Mouse (Mus musculus) limb, embryonic 13.5 days (tissue): Measurements from ENCODE around the gene Traf6. TPM values are rescaled to one million over a fixed set of nuclear protein-coding genes. Genes with fewer than 3 reads are reported as not detected.

Experiments
- ATAC-seq: fragments of 200-750 bp; cut with Nextera tagmentation; 2 replicates; pipeline ENCODE4 v1.8.0; 2017; ENCODE audit warnings: low read depth, moderate number of reproducible peaks, moderate TSS enrichment; ENCODE audit not compliant: low FRiP score
- H3K27ac ChIP-seq: fragments of 300-500 bp; sonication (generic); 2 replicates; pipeline ENCODE4 v1.5.1; 2015; ENCODE audit warnings: inconsistent platforms, mild to moderate bottlenecking, moderate library complexity
- H3K27me3 ChIP-seq: fragments of 300-500 bp; sonication (generic); 2 replicates; pipeline ENCODE4 v1.6.1; 2015; ENCODE audit warnings: mild to moderate bottlenecking, inconsistent platforms
- H3K36me3 ChIP-seq: fragments of 300-500 bp; sonication (generic); 2 replicates; pipeline ENCODE4 v1.6.1; 2015; ENCODE audit warnings: inconsistent platforms, mild to moderate bottlenecking, moderate library complexity
- H3K4me1 ChIP-seq: fragments of 300-500 bp; sonication (generic); 2 replicates; pipeline ENCODE4 v1.6.1; 2015; ENCODE audit warnings: inconsistent platforms
- H3K4me2 ChIP-seq: fragments of 300-500 bp; sonication (generic); replicated peaks from 2 replicates; pipeline ENCODE4 v1.6.1; 2015; ENCODE audit warnings: inconsistent platforms, mild to moderate bottlenecking, moderate library complexity
- H3K4me3 ChIP-seq: fragments of 300-500 bp; sonication (generic); 2 replicates; pipeline ENCODE4 v1.5.1; 2015; ENCODE audit warnings: moderate library complexity, mild to moderate bottlenecking, inconsistent platforms
- H3K9ac ChIP-seq: fragments of 300-500 bp; sonication (generic); 2 replicates; pipeline ENCODE4 v1.6.1; 2015; ENCODE audit warnings: mild to moderate bottlenecking, inconsistent platforms
- H3K9me3 ChIP-seq: fragments of 300-500 bp; sonication (generic); 2 replicates; pipeline ENCODE4 v1.6.1; 2016; ENCODE audit warnings: inconsistent platforms
- WGBS: fragments of 180-500 bp; shearing (Covaris S2); methylation state at CpG from one replicate; pipeline ENCODE4 v1.1.7; 2015; 5-methylcytosine and 5-hydroxymethylcytosine counted together
- polyA plus RNA-seq: library from polyadenylated mRNA; unstranded; fragments of >200 nt; fragmentation: Nextera tagmentation; extraction: Ambion mirVana; gene quantifications from 2 replicates; pipeline ENCODE4 v1.2.1, GENCODE M21; 2015

Traf6 gene
- 8.0 and 9.3 TPM in 2 replicates for polyA plus RNA-seq

DNA sequence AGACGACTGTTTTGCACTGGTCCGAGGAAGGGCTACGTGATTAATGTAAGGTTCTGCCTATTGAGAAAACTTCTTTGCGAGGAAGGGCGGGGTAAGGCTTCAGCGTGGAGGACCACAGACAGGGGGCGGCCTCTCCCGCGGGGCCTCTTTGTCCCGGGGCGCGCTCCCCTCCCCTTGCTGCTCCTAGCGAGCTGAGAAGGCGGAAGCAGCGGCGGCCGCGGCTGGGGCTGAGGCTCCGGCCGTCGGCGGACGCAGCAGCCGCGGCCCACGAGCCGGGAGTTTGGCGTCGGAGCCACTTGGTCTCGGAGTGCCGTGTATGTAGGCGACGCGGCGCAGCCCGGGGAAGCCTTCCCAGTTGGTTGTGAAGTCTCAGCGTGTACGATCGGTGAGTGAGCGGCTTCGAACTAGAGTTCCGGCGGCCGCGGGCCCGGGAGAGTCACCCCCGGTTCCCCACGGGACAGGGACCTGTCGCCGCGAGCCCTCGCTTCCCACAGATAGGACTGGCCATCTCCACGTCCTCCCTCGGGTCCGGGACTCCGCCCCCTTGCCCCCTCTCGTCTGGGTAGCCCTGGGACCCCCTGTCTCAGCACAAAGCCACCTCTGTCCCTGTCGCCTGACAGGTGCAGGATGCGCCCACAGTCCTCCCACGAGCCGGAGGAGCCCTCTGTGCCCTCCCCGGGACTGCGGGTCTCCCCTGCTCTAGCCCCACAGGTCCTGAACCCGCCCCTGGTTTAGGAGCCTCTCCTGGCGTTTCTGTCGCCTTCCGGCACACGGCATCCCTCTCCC, at the start of gene Traf6:
Traf6 (plus strand) TSS at position 194 of the 786 bp plus-strand sequence.
- H3K27me3 ChIP-seq, result peaks cover 7% of the 10 kb centered on the region
- no peaks in the 10 kb centered on the region; the same call in 1 of the 2 replicates for H3K36me3 ChIP-seq
- peak; percentile 91 for ATAC-seq
- no peaks in the 10 kb centered on the region for H3K9me3 ChIP-seq
- WGBS, result under 1% methylated on average over 68 of the region's 68 CpGs
- H3K27ac ChIP-seq, result no peak within 1 kb of the TSS
- peak within 1 kb of the TSS; percentile 87 for H3K4me2 ChIP-seq
- peak within 1 kb of the TSS; percentile 94 for H3K9ac ChIP-seq
- H3K4me1 ChIP-seq, result peaks cover 11% of the 10 kb centered on the region
- peak within 1 kb of the TSS; percentile 99 for H3K4me3 ChIP-seq

- no peaks in the 10 kb centered on the region for H3K9me3 ChIP-seq
- ATAC-seq, result no peak
- H3K27ac ChIP-seq, result no peak overlapping the region
Observed at GRCm38 (mm10) chr2:101638979-101639839, 39.0 kb upstream of the Traf6 start.

DNA sequence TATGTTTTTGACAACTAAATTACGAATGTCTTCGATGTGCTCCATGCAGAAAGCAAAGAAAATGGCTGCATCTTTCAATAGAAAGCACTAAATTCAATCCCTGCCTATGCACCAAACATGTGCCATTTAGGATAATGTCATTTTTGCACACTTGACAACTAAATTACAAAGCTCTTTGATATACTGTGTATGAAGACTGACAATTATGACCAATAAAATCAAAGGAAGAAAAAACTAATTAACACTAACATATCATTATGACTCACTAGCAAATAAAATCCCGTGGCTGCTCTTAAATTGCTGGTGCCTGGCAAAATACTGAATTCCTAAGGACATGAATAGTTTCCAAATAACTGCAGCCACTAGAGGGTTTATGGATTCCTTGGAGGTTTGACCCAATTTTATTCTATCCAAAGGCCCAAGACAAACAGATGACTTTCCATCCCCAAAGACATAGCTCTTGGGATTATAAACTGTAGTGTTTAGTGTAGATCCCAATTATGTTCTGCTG, 38.3 kb upstream of the Traf6 start:
- no peaks in the 10 kb centered on the region for H3K9me3 ChIP-seq
- H3K4me2 ChIP-seq, result no peak overlapping the region
- no peak overlapping the region for H3K4me3 ChIP-seq
- no peaks in the 10 kb centered on the region for H3K36me3 ChIP-seq
- ATAC-seq, result no peak
- no peak overlapping the region for H3K27ac ChIP-seq
- H3K9ac ChIP-seq, result no peak overlapping the region
- 55% methylated on average over 3 of the region's 3 CpGs for WGBS
- no peaks in the 10 kb centered on the region for H3K27me3 ChIP-seq
- H3K4me1 ChIP-seq, result peaks cover 15% of the 10 kb centered on the region

More at GRCm38 (mm10) chr2:101638979-101639839, 39.0 kb upstream of the Traf6 start:
- WGBS, result 32% methylated on average over 7 of the region's 7 CpGs
- Histone ChIP-seq H3K4me1 (peaks cover 15% of the 10 kb centered on the region), H3K4me2 (no peak overlapping the region), H3K9ac (no peak overlapping the region), H3K27me3 (no peaks in the 10 kb centered on the region), H3K36me3 (no peaks in the 10 kb centered on the region), H3K4me3 (no peak overlapping the region)

DNA sequence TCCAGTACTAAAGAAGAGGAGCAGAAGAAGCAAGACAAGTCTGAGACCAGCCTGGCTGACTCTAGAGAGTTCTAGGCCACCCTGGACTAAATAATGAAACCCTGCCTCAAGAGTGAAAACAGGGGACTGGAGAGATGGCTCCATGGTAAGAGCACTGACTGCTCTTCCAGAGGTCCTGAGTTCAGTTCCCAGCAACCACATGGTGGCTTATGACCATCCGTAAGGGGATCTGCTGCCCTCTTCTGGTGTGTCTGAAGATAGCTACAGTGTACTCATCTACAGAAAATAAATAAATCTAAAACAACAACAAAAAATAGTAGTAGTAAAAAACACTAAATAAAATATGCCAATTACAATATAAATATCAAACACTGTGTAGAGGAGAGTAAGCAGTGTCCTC, 32.4 kb upstream of the Traf6 start:
- H3K36me3 ChIP-seq, result no peaks in the 10 kb centered on the region
- peaks cover 15% of the 10 kb centered on the region for H3K4me1 ChIP-seq
- H3K9me3 ChIP-seq, result no peaks in the 10 kb centered on the region
- no peaks in the 10 kb centered on the region for H3K27me3 ChIP-seq
- no peak for ATAC-seq
- H3K27ac ChIP-seq, result no peak overlapping the region
- H3K4me3 ChIP-seq, result no peak overlapping the region
- no peak overlapping the region for H3K4me2 ChIP-seq
- WGBS, result 88% methylated on average over 1 of the region's 1 CpGs
- H3K9ac ChIP-seq, result no peak overlapping the region

DNA sequence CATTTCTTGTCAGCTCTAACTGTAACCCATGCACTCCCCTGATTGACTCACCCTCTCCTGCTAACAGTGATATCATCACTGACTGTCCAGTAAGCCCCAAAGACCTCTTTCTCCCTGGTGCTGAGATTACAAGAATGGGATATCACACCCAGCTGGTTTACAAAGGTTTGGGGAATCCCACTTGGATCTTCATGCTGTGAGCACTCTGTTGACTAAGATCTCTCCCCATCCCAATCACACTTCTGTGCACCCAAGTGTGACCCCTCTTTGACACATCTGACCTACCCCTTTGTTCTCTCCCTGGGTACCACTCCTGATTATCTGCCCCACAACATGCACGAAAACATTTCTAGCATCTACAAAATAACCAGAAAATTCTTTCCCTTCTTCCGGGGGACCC, 29.9 kb upstream of the Traf6 start:
- H3K36me3 ChIP-seq, result no peaks in the 10 kb centered on the region
- ATAC-seq, result no peak
- no peaks in the 10 kb centered on the region for H3K9me3 ChIP-seq
- H3K4me3 ChIP-seq, result no peak overlapping the region
- WGBS, result 64% methylated on average over 2 of the region's 2 CpGs
- 0 out of 2 replicates have a peak overlapping the region, but pooled peaks have one; percentile 10 for H3K27ac ChIP-seq
- no peaks in the 10 kb centered on the region for H3K27me3 ChIP-seq
- no peak overlapping the region for H3K9ac ChIP-seq
- H3K4me2 ChIP-seq, result peak overlapping the region; percentile 34; the same call in 1 of the 2 replicates
- peaks cover 25% of the 10 kb centered on the region for H3K4me1 ChIP-seq

GRCm38 (mm10) chr2:101649114-101649671, 29.0 kb upstream of the Traf6 start, which contains the start of the genes Rag1 and B230118H07Rik:
Gene Rag1 (minus strand): TSS chr2:101649501.
Gene B230118H07Rik (minus strand): TSS chr2:101649532.
- Histone ChIP-seq H3K4me3 (no peak within 1 kb of the TSS), H3K27ac (peak within 1 kb of the TSS; percentile 48; the same call in 1 of the 2 replicates), H3K9me3 (no peaks in the 10 kb centered on the region), H3K27me3 (no peaks in the 10 kb centered on the region), H3K36me3 (no peaks in the 10 kb centered on the region), H3K4me1 (peaks cover 25% of the 10 kb centered on the region), H3K4me2 (peak within 1 kb of the TSS; percentile 34), H3K9ac (no peak within 1 kb of the TSS)
- ATAC-seq, result peak; percentile 46; the same call in 1 of the 2 replicates
- 14% methylated on average over 8 of the region's 8 CpGs for WGBS

- Histone ChIP-seq H3K4me2 (no peak overlapping the region), H3K27me3 (0 out of 2 replicates have a peak, but pooled peaks cover 3% of the 10 kb centered on the region), H3K9ac (no peak overlapping the region), H3K9me3 (no peaks in the 10 kb centered on the region), H3K4me1 (peaks cover 25% of the 10 kb centered on the region), H3K27ac (no peak overlapping the region), H3K4me3 (no peak overlapping the region), H3K36me3 (no peaks in the 10 kb centered on the region)
- ATAC-seq, result no peak
- 67% methylated on average over 1 of the region's 1 CpGs for WGBS
Observed at GRCm38 (mm10) chr2:101650446-101650845, 27.8 kb upstream of the Traf6 start.

DNA sequence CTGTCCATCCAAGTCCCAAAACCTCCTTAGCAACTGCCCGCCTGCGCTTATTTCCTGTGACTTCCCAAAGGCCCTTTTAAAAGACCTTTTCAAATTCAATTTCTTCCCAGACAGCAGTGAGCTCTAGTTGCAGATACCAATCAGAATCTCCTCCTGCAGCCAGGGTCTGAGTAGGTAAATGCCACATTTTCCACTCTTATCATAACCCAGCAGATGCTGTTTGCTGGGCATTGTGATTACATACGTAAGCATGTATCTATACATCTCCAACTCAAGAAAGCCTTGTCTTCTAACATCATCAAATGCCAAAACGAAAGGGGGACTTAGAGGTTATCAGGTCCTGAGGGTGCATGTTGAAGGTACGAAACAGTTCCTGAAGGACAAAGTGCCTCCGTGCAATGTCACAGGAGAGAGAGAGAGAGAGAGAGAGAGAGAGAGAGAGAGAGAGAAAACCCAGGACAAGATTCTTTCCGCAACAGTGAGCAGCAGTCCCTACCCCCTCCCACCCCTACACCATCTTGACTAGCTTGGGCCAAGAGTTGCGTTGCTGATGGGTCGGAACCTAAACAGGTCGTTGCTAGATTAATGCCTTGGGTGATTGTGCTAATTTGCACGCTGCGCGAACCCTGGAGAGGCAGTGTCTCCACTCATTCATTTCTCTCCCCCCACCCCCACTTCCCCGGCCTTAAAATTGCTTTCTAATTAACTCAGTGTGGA, 25.9 kb upstream of the Traf6 start:
- WGBS, result 38% methylated on average over 14 of the region's 14 CpGs
- Histone ChIP-seq H3K27me3 (0 out of 2 replicates have a peak, but pooled peaks cover 3% of the 10 kb centered on the region), H3K4me2 (peak overlapping the region; percentile 63), H3K4me3 (peak overlapping the region; percentile 30), H3K9me3 (no peaks in the 10 kb centered on the region), H3K4me1 (peaks cover 25% of the 10 kb centered on the region), H3K27ac (no peak overlapping the region), H3K9ac (no peak overlapping the region; the same call in 1 of the 2 replicates), H3K36me3 (no peaks in the 10 kb centered on the region)
- peak; percentile 57; the same call in 1 of the 2 replicates for ATAC-seq

DNA sequence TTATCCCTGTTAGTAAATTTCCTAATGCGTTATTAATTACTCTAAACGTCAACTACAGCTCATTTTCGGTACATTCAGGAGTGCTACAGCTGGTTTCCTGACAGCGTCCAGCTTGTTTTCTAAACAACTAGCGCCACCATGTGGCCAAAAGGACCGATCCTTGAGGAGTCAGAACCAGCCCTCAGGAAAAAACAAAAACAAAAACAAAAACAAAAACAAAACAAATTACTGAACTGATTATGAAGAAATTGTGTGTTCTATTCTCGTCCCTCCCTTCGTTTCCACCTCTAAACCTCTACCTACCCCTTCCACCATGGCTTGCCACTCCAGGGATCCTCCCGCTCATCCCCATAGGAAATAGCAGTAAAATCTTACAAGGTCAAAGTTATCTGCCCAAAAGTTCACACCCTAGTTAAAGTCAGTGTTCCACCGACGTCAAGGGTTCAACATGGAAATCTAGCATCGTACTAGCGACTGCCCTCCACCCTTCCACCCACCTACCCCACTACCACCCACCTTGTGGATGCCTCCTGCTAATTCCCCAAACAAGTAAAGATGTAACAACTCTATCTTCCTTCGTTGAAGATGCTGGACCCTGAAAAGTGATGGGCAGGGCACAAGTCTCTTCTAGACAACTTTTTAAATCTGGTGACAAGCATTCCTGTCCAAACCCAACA, 25.2 kb upstream of the Traf6 start:
- WGBS, result 15% methylated on average over 14 of the region's 14 CpGs
- Histone ChIP-seq H3K4me3 (peak overlapping the region; percentile 30), H3K36me3 (no peaks in the 10 kb centered on the region), H3K4me1 (peaks cover 25% of the 10 kb centered on the region), H3K4me2 (peak overlapping the region; percentile 63), H3K27me3 (0 out of 2 replicates have a peak, but pooled peaks cover 3% of the 10 kb centered on the region), H3K9me3 (no peaks in the 10 kb centered on the region), H3K9ac (no peak overlapping the region; the same call in 1 of the 2 replicates), H3K27ac (no peak overlapping the region)
- ATAC-seq, result peak; percentile 66

DNA sequence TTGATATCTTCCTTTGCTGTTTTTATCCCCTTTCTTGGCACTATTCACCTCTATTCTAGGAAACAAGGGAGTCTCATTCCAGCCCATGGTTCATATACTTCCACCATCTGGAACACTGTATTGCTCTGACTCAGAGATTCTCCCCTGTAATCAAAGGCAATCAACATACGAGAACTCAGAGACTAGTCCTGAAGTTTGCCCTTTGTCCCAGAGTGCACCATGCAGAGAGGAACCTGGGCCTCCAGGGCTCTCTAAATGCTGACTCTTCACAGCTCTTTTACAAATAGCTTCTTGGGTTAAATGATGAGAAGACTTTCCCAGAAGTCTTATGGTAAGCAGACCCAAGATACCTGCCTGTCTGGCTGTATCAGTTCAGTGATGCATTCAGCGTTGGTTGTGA, 17.7 kb upstream of the Traf6 start:
- H3K27me3 ChIP-seq, result no peaks in the 10 kb centered on the region
- no peaks in the 10 kb centered on the region for H3K9me3 ChIP-seq
- H3K4me2 ChIP-seq, result no peak overlapping the region
- H3K4me3 ChIP-seq, result no peak overlapping the region
- no peaks in the 10 kb centered on the region for H3K36me3 ChIP-seq
- no peak overlapping the region for H3K27ac ChIP-seq
- WGBS, result 76% methylated on average over 2 of the region's 2 CpGs
- no peak for ATAC-seq
- H3K9ac ChIP-seq, result no peak overlapping the region
- H3K4me1 ChIP-seq, result no peaks in the 10 kb centered on the region
